Mouse (Mus musculus) liver, adult 2 months (tissue): Measurements from ENCODE around the gene Fbxo42. TPM values are rescaled to one million over a fixed set of nuclear protein-coding genes. Genes with fewer than 3 reads are reported as not detected.

ENCODE experiments used
- DNase-seq: peaks from one replicate; pipeline ENCODE4 v3.0.0-alpha.2; 2011; ENCODE audit warnings: low read depth, low spot score; ENCODE audit errors: extremely low read depth
- H3K27ac ChIP-seq: fragments of 200-500 bp; replicated peaks from 2 replicates; pipeline ENCODE4 v1.5.1; 2012; ENCODE audit warnings: low read depth, mild to moderate bottlenecking, control low read depth, inconsistent platforms, low read length; ENCODE audit not compliant: insufficient read depth
- H3K27me3 ChIP-seq: fragments of 200-500 bp; 2 replicates; pipeline ENCODE4 v1.6.1; 2012; ENCODE audit warnings: mild to moderate bottlenecking, moderate library complexity, low read length, inconsistent platforms; ENCODE audit not compliant: control insufficient read depth, insufficient read depth
- H3K36me3 ChIP-seq: fragments of 200-500 bp; 2 replicates; pipeline ENCODE4 v1.6.1; 2012; ENCODE audit warnings: low read length, inconsistent platforms; ENCODE audit not compliant: control insufficient read depth, insufficient read depth
- H3K4me1 ChIP-seq: fragments of 200-500 bp; 2 replicates; pipeline ENCODE4 v1.6.1; 2011; ENCODE audit warnings: low read length; ENCODE audit not compliant: control insufficient read depth, insufficient read depth
- H3K4me3 ChIP-seq: fragments of 200-500 bp; 2 replicates; pipeline ENCODE4 v1.5.1; 2011; ENCODE audit warnings: low read depth, mild to moderate bottlenecking, control low read depth, low read length, moderate library complexity; ENCODE audit not compliant: insufficient read depth
- H3K79me2 ChIP-seq: fragments of 200-500 bp; 2 replicates; pipeline ENCODE4 v1.6.1; 2012; ENCODE audit warnings: inconsistent platforms, mild to moderate bottlenecking, low read length, moderate library complexity; ENCODE audit not compliant: control insufficient read depth, insufficient read depth
- H3K9ac ChIP-seq: fragments of 200-500 bp; 2 replicates; pipeline ENCODE4 v1.6.1; 2012; ENCODE audit warnings: low read depth, mild to moderate bottlenecking, control low read depth, inconsistent platforms, low read length
- CTCF ChIP-seq: fragments of 200-500 bp; IDR thresholded peaks from 2 replicates; pipeline ENCODE4 v1.5.1; 2011; ENCODE audit warnings: low read depth, low read length, control low read depth
- POLR2A ChIP-seq: fragments of 200-500 bp; IDR thresholded peaks from 2 replicates; pipeline ENCODE4 v1.6.1; 2011; ENCODE audit warnings: low read length, control low read depth; ENCODE audit not compliant: insufficient read depth; ENCODE audit errors: extremely low read depth
- WGBS: fragments of 180-500 bp; shearing (Covaris S2); methylation state at CpG from one replicate; pipeline ENCODE4 v1.1.7; 2018; 5-methylcytosine and 5-hydroxymethylcytosine counted together
- polyA plus RNA-seq: library from polyadenylated mRNA; depleted of rRNA; stranded (reverse); fragments of >200 nt; gene quantifications from 2 replicates; pipeline ENCODE4 v1.2.3, GENCODE M21; 2012
- total RNA-seq: library from RNA; depleted of rRNA; stranded (reverse); fragments of >200 nt; gene quantifications from 2 replicates; pipeline ENCODE4 v1.2.3, GENCODE M21; 2014

Gene Fbxo42
- total and polyA plus RNA-seq, 2 experiments, result 2.0 to 6.3 TPM

GRCm38 (mm10) chr4:141238492-141239387 is 91.0 kb downstream of the Fbxo42 start:
- H3K27ac ChIP-seq, result peak overlapping the region; percentile 47
- DNase-seq, result no peak
- H3K4me3 ChIP-seq, result peak overlapping the region; percentile 59
- WGBS, result 15% methylated on average over 20 of the region's 20 CpGs
- no peak for TF ChIP-seq CTCF
- TF ChIP-seq POLR2A, result no peak
- H3K9ac ChIP-seq, result peak overlapping the region; percentile 69
- H3K36me3 ChIP-seq, result no peaks in the 10 kb centered on the region
- peaks cover 3% of the 10 kb centered on the region; the same call in 1 of the 2 replicates for H3K79me2 ChIP-seq
- H3K27me3 ChIP-seq, result no peaks in the 10 kb centered on the region
- H3K4me1 ChIP-seq, result peaks cover 28% of the 10 kb centered on the region

- H3K79me2 ChIP-seq, result peaks cover 3% of the 10 kb centered on the region; the same call in 1 of the 2 replicates
- peak within 1 kb of the TSS; percentile 59 for H3K4me3 ChIP-seq
- peaks cover 32% of the 10 kb centered on the region for H3K4me1 ChIP-seq
- no peaks in the 10 kb centered on the region for H3K36me3 ChIP-seq
- peak; percentile 53; the same call in 1 of the 2 replicates for TF ChIP-seq POLR2A
- TF ChIP-seq CTCF, result 0 out of 2 replicates have a peak, but pooled peaks have one; percentile 9
- WGBS, result 2% methylated on average over 30 of the region's 31 CpGs
- H3K9ac ChIP-seq, result peak within 1 kb of the TSS; percentile 69
- peak; percentile 94 for DNase-seq
- H3K27ac ChIP-seq, result peak within 1 kb of the TSS; percentile 91
- no peaks in the 10 kb centered on the region for H3K27me3 ChIP-seq
These were observed 91.8 kb downstream of the Fbxo42 start, which contains the start of gene Arhgef19 for GRCm38 (mm10) chr4:141239388-141240125. Gene Arhgef19, plus strand, starts transcription at chr4:141239499.

GRCm38 (mm10) chr4:141240617-141241016 is 92.9 kb downstream of the Fbxo42 start:
- Histone ChIP-seq H3K79me2 (peaks cover 7% of the 10 kb centered on the region; the same call in 1 of the 2 replicates), H3K4me3 (peak overlapping the region; percentile 38), H3K9ac (peak overlapping the region; percentile 40), H3K36me3 (no peaks in the 10 kb centered on the region), H3K27me3 (no peaks in the 10 kb centered on the region), H3K27ac (peak overlapping the region; percentile 91), H3K4me1 (peaks cover 38% of the 10 kb centered on the region)
- TF ChIP-seq CTCF, result no peak
- TF ChIP-seq POLR2A, result no peak
- 2% methylated on average over 14 of the region's 14 CpGs for WGBS
- peak; percentile 99 for DNase-seq

GRCm38 (mm10) chr4:141241861-141242260 is 94.1 kb downstream of the Fbxo42 start:
- TF ChIP-seq POLR2A (no peak), CTCF (no peak)
- 60% methylated on average over 15 of the region's 15 CpGs for WGBS
- no peak overlapping the region for H3K9ac ChIP-seq
- peaks cover 10% of the 10 kb centered on the region; the same call in 1 of the 2 replicates for H3K79me2 ChIP-seq
- no peak overlapping the region for H3K27ac ChIP-seq
- peaks cover 2% of the 10 kb centered on the region; the same call in 1 of the 2 replicates for H3K36me3 ChIP-seq
- H3K27me3 ChIP-seq, result no peaks in the 10 kb centered on the region
- H3K4me1 ChIP-seq, result peaks cover 38% of the 10 kb centered on the region
- DNase-seq, result no peak
- H3K4me3 ChIP-seq, result no peak overlapping the region

GRCm38 (mm10) chr4:141242651-141243241 is 95.0 kb downstream of the Fbxo42 start:
- Histone ChIP-seq H3K9ac (0 out of 2 replicates have a peak overlapping the region, but pooled peaks have one; percentile 22), H3K27me3 (no peaks in the 10 kb centered on the region), H3K4me3 (no peak overlapping the region; the same call in 1 of the 2 replicates), H3K27ac (peak overlapping the region; percentile 3), H3K36me3 (peaks cover 4% of the 10 kb centered on the region; the same call in 1 of the 2 replicates), H3K4me1 (peaks cover 38% of the 10 kb centered on the region), H3K79me2 (peaks cover 10% of the 10 kb centered on the region; the same call in 1 of the 2 replicates)
- 26% methylated on average over 11 of the region's 11 CpGs for WGBS
- peak; percentile 63 for DNase-seq
- TF ChIP-seq POLR2A, result no peak
- no peak for TF ChIP-seq CTCF
